Mouse (Mus musculus) ES-E14 (cell line): ENCODE measurements around the gene Ptprh.
"Not testable (repeated sequence)": the region's sequence is repeated elsewhere in the genome, so short reads cannot be mapped to it uniquely, and the experiment has no call there.

Experiments used
- CHD2 ChIP-seq: IDR thresholded peaks from 2 replicates; pipeline ENCODE4 v1.6.1; 2014; ENCODE audit warnings: mild to moderate bottlenecking, low read depth, low read length, inconsistent platforms
- ZC3H11A ChIP-seq: IDR thresholded peaks from 2 replicates; pipeline ENCODE4 v1.6.1; 2012; ENCODE audit warnings: low read depth, mild to moderate bottlenecking, inconsistent platforms, low read length, borderline replicate concordance
- ZNF384 ChIP-seq: IDR thresholded peaks from 2 replicates; pipeline ENCODE4 v1.6.1; 2012; ENCODE audit warnings: low read depth, low read length, inconsistent platforms

GRCm38 (mm10) chr7:4597046-4597445 lies 6.8 kb downstream of the Ptprh start:
- not testable (repeated sequence) for TF ChIP-seq ZC3H11A, ZNF384, CHD2
